Mouse (Mus musculus) kidney, postnatal 36 days (tissue): ENCODE data around the gene March6.

ENCODE experiments used
- DNase-seq, 2 experiments: peaks; one replicate each; pipeline ENCODE4 v3.0.0; 2021 to 2022; ENCODE audit warnings: mixed read lengths in 2 of 2

Gene March6

DNA sequence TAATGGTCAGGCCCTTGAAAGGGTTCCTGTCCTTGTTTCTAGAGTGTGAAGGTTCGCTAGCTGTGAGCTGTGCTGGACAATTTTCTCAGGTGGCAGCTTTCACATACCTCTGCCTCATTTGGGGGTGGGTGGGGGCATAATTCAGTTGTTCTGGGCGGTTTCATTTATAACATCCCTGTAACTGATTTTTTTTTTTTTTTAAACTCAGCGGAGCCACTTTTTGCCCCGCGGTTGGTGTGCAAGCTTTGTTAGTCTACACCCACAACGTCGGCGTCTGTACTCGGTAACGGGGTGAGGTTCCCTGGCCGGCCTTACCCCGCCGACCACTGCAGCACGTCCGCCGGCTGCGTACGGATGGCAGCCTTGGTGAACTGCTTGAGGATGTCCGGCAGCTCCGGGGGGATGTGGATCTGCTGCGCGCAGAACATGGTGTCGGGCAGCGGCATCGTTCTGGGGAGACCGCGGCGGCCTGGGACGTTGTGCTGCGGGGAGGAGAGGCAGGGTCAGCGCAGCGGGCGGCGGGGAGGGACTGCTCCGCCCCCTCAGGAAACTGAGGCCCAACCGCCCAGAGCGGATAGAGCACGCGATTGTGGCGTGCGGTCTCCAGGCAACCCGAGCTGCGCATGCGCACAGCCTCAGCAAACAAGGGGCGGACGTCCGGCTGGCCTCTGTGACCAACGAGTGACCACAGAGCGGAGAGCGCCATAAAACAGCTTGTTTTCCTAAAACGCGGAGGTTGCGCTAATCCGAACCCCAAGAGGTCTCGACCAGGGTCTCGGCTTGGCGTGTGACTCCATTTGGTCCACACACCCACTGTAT, 77.5 kb downstream of the March6 start, which contains the start of gene Ropn1l:
TSS of gene Ropn1l (minus strand) at position 640 of the 819 bp plus-strand sequence.
- DNase-seq = peak; percentile 96 to 97

DNA sequence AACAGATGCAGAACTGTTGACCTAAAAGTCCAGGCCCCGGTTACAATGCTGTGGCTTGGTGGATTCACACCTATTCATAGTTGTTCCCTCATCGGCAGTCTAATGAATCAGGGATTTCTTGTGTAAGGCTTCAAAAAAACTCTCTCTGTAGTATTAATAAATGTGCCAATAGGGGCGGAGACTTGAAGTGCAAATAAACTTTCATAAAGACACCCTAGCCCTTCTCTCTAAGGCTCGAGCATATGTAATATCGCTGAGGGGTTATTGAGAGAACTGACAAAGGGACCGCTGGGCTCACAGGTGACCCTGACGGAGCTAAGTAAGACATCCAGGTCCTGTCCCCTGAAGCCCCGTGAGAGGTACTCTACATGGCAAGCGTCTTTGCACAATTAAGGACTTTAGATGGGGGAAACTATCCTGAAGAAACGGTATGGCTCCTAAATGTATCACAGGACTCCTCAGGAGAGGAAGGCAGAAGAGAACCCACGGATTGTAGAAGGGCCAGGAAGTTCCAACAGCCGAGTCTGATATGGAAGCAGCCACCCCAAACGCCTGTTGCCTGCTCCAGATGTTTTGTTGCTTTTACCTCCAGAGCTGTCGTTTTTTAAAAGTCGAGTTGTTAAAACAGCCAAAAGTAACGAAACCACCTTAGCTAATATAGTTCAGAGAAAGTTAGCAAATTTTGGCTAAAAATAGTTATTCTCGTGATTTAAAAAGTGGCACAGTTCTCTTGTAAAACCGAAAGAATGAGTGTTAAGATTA, 78.3 kb downstream of the March6 start:
- no peak for DNase-seq

DNA sequence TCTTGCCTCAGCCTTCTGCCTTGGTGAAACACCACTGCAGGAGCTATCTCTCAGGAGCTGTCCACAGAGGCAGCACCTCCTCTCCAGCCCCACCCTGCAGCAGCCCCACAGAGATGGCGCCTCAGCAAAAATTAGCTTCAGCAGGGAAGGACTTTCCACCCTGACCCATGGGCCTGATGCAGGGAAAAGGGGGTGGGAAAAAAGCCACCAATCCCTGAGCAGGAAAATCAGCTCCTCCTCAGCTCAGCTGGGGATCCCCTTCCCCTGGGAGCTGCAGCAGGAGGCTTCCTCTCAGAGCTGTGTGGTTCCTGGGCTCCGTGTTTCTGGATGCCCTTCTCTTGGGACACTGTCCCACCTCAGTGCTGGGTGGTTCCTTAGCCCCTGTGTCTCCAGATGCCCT, 81.1 kb downstream of the March6 start:
- peak; percentile 78 to 87 for DNase-seq

DNA sequence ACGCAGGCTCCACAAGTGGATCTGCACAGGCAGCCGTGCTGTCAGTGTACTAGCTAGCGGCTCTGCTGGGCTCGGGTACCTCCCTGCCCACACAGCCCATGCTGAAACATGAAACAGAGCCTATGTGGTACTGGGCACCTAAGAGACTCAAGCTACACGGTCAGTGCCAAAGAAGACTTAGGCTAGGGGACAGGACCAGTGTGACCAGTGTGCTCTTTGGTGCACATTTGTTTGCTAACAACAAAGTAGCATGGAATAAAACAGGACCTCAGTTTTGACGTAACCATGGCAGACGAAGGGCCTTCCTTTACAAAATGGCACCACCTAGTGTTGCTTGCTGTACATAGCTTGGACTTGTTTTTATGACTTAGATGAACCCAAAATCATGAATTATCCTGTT, 83.7 kb downstream of the March6 start:
- DNase-seq = peak; percentile 52 to 72

DNA sequence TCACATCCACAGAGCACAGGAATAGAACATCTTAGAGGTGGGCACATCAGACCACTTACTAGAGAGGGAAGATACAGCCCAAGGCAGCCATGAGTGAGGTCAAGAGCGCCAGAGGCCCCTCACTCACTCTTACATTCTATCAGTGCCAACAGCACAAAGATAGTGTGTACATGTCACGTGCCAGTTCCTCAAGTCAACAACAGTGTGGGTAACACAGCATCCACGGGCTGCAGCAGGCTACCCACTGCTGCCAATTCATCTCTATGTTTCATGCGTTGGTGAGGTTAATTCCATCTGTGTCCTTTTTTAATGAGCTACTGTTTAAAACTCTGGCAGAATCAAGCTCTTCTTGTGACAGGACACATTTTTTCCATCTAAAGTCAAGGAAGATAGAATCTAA, 88.2 kb downstream of the March6 start:
- DNase-seq = no peak

DNA sequence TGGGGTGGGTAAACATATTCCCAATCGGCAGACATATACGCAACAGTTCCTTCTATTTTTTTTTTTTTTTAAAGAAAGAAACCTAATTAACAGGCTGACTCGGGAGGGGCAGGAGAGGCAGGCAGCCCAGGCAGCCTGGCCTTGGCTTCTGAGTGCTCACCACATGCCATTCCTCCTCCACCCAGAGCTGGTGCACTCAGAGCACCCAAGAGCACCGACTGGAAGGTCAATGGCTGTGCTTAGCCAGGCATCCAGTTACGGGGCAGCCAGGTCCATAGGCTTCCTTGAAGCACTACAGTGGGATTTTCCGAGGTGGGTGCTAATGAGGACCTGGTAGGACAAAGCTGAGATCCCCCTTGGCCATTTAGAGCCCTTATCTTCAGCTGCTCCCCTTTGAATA, 88.9 kb downstream of the March6 start:
- DNase-seq = peak; percentile 27 to 41

DNA sequence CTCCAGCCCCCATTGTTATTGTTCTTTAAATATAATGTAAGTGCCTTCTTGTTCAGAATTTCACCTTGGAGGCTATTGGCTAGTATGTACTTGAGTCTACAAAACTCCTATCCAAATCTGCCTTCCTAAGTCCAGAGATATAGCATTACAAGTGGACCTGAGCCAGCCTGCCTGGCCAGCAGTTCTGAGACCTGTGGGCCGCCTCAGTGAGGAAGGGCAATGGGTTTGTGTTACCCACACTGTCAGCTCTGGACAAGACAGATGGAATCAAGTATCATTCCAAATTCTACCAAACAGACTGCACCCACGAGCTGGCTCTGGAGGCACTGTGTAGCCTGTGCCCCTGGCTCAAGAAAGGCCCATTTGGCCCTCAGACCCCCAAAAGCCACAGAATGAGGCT, 94.0 kb downstream of the March6 start:
- DNase-seq = no peak

DNA sequence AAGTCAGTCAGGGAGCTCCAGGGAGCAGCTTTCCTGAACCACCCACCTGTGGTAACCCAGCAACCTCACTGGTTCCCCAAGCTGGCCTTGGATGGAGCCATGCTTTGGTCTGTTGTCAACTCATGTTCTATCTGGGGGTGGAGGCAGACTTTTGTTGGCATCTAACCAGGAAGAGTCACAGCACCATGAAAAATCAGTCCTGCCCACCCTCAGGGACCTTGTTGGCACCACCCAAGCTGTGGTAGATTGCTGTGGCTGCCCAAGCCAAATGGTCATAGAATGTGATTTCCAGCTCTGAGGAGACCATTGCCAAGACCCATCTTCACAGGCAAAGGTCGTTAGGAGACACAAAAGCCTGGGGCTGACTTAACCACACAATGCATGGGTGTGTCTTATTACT, 94.8 kb downstream of the March6 start:
- no peak for DNase-seq

DNA sequence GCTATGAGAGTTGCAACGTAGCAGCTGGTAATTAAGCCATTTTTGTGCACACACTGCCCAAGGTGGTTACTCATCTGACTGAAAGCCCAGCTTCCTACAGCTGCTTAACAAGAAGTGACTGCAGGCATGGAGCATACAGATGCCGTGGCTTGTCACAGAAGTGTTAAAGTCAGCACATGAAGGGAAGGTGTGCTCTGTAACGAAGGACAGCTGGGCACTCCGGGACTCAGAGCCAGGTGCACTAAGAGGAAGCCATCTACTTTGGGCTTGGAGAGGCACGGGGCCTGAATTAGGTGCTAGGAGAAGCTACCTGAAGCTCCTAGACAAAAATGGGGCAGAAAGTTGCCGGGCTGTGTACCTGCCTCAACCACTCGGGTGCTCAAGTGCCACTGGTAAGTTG, 97.1 kb downstream of the March6 start:
- no peak for DNase-seq

DNA sequence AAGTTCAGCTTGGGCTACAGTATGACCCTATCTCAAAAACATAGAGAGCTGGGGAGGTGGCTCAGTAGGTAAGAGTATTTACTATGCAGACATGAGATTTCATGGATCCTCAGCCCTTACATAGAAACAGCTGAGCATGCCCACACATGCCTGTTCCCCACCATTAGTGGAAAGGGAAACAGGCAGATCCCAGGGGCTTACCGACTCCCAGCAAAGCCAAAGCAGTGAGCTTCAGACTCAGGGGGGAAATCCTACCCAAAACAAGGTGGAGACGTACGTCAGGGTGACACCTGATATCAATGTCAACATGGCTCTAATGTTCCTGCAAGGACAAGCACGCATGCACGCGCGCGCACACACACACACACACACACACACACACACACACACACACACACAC, 99.0 kb downstream of the March6 start:
- no peak for DNase-seq

DNA sequence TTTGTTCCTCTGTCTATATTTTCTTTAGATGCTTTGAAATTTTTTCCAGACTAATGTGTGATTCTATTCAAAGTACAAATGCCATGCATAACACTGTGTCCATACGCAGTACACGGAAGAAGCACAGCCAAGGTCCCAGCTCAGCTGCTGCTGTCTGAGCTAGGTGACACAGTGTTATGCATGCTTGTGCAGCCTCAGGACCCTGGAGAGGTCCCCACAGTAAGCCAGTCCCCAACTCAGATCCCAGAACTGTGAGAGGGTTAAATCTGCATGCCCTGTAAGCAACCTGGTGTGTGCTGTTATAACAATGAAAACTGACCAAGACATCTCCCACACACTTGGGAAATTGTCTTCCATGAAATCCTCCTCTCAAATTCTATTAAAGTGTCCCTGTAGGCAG, 100.8 kb downstream of the March6 start:
- no peak for DNase-seq

DNA sequence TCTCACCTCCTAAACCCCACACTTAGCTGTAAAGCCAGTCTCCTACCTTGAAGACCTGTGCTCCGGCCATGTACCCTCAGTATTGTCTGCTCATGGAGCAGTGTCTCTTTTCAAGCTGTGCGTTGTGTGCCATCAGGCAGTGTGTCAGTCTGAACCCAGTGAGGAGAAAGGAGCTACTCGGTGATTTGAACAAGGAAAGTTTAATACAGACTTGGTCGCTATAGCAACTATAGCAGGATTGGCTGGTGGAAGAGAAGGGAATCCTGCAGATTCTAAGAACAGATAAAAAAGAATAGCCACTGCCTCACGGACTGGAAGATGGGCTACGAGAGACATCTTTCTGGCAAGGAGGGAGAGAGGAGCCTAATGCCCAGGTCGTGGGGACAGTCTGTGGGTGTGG, 101.4 kb downstream of the March6 start:
- DNase-seq = no peak

DNA sequence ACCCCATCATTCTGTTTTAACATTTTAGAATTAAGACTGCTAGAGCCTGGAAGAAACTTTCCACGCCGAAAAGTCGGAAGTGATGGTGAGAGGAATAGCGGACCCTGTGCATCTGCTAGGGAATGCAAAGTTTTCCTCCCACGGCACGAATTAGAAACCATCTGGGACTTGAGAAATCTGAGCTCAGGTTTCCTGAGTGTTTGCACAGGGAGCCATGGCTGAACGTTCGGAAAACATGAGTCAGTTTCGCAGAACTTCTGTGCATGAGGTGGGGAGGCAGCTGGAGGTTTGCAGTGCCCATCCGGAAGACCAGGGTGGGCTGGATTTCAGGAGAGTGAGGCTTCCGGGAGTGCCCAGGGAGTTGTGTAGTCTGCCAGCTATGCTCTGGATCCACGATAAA, 102.3 kb downstream of the March6 start:
- DNase-seq = no peak

DNA sequence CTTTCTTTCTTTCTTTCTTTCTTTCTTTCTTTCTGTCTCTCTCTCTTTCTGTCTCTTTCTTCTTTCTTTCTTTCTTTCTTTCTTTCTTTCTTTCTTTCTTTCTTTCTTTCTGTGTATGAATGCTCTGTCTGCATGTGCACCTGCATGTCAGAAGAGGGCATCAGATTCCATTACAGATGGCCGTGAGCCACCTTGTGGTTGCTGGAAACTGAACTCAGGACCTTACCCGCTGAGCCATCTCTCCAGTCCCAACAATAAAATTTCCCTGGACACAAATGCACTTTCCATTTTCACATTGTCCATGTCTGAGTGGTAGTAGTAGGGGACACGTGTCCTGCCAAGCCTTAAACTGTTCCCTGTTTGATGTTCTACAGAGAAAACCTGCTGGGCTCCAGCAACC, 103.5 kb downstream of the March6 start:
- DNase-seq = no peak

DNA sequence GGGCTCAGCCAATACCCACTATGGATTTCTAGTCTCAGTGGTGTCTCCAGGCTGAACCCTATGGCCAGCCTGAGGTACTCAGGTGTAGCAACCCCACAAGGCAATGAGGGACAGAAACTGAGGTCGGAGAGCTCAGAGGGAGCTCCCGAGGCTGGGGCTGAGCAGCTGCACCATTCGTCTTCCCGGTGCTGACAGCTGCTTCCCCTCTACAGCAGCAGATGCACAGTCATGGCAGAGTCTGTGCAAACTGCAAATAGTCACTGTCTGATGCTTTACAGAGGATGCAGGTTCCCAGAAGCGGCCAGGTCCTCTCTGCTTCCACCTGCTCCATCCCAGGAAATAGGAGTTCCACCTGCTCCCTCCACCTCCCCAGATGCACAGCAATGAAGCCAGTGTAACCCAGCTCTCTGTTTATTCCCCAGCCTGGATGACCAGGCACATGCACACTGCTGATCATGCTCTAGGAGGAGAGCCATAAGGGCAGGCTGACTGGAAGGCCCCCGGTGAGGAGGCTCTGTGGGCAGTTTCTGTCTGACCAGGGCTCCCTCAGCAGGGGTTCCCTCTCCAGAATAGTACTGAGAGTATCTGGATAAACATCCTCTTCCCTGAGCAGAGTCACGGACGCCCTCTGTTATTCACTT, 104.7 kb downstream of the March6 start:
- DNase-seq = no peak

DNA sequence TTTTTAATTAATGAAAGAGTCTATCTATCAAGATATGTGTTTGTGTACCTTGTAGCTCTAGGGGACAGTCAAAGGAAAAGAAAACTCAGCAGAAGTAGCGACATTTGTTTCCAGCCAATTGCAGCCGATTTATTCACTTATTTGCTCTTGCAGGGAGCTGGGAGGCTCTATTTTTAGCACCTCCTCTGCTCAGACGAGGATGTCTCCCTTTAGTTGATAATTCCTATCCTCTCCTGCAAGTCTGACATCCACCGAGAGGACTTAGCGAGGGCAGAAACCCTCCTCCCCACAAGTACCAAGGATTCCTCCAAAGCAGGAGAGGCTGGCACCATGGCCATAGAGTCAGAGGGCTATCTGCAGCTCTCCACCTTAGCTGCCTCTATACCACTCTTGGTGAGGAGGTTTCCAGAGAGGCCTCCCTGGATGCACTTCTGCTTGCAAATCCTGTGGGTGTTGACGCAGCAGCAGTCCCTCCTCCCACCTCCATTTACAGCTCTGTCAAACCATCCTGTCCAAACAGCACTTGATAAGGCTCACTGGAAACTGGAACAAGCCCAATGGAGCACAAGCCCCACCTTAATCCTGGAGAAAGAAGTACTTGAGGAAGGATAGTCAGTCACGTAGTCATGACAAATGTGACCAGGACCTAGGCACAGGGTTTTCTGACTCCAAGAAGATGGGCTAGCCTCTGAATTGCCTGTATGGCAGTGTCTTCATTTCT, 108.0 kb downstream of the March6 start:
- no peak for DNase-seq

DNA sequence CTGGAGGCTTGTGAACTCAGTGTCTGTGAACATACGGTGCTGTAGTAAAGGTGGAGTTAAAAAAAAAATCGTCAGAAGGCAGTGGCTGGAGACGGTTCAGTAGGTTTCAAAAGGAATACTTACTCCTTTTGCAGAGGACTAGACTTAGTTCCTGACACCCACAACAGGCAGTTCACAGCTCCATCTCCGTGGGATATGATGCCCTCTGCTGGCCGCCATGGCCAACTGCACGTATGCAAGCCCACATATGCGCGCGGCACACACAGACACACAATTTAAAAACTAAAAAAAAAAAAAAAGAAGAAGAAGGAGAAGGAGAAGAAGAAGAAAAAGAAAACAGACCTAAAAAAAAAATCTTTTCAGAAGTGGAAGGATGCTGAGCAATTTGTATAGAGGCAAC, 111.8 kb downstream of the March6 start:
- DNase-seq = peak; percentile 51 to 78

DNA sequence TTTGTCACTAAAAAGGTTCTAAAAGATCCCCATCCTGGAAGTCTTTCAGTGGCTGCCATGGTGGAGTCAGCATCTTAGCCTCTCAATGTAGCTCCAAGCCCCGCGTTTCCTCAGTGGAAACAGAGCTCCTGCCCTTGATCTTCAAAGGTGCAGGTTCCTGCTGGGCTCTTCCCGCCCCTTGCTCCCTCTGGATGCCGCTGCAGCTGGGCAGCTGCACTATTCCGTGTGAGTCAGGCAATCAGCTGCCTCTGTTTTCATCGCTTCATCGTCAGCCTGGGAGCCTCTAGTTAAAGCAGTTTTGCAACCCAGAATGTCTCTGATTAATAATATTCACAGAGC, 112.2 kb downstream of the March6 start:
- DNase-seq = peak; percentile 17 to 35

DNA sequence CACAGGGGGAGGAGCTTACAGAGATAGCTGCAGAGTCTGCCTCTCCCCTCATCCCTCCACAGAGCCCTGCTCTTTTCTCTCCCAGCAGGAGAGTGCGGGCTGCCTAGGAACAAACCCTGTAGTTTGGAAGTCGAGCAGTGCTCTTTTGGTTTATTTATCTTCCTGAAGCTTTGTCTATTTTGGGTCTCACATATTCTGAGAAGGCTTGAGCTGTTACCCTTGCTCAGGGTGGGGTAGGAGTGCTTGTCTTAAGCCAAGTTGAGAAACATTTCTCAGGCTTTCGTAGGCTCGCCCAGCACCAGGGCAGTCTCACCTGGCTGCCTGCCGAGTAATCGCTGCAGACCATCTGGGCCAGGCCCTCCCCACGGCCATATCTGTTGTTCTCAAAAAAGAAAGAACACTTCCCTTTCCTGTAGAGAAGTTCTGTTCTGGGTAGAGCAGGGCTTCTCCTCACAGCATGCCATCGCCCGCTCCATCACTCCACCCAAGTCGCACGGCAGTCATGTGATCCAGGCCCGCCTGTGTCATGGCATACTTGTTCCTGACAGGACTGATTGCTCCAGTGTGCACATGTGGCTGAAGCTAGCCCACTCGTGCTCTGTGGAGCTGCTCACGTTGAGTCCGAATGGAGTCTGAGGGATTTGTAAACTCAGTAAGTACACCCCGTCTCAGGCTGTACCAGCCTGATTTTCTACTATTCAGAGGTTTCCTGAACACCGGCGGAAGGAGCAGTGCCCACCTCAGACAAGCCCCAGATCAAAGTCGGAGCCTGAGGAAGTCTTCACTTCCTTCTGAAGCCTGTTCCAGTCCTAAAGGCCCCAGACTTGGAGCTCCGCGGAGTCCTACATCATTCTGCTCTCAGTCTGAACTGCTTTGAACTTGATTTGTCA, 112.8 kb downstream of the March6 start:
- DNase-seq = peak; percentile 62 to 76

DNA sequence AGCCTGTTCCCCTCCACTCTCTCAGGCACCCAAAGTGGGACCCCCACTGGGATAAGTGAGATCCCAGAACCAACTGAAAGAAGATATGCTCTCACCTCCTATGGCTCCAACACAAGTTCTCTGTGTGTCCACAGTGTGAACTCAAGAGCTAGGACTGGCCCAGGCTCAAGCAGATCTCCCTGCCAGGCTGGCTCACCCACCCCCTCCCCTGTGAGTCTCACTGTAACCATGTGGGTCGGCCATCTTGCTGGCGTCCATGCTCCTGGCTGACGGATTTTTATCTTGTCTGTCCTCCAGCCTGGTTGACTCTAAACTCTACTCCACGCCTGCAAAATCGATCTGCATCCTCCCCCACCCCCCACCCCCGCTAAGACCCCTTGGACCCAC, 113.5 kb downstream of the March6 start:
- DNase-seq = no peak

DNA sequence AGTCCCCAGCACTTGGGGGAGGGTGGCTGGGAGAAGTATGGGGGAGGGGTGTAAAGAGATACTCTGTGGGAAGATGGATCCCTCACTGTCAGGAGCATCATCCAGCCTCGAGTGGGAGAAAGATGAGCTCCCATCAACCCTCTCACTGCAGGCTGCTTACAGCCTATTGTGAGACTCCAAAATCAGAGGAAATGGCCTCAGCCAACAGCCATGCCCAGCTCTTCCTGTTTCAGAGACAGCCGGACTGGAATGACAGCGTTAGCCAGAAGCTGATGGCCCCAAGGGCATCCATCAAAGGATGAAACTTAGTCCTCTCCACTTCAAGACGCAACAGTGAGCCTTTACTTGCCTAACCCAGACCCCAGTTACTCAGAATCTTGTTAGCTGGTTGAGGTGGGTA, 115.7 kb downstream of the March6 start:
- DNase-seq = peak; percentile 38 to 41
